Mouse (Mus musculus): ENCODE measurements at regions not wholly inside any gene's neighbourhood (a gene's known extent, or its start where the extent isn't known, plus 50 kb on each side); places are given as distances from the start of the nearest gene placed in this dataset.

GRCm38 (mm10) chr4:47698926-47699325, 224.5 kb downstream of the Sec61b start:
- Histone ChIP-seq H3K4me3 (ENCODE audit: control insufficient read depth, insufficient read depth, low read length) (no peak overlapping the region), H3K27ac (ENCODE audit: control insufficient read depth, insufficient read depth, low read length) (no peak overlapping the region), H3K27me3 (ENCODE audit: control insufficient read depth, insufficient read depth, low read length) (no peaks in the 10 kb centered on the region), H3K36me3 (ENCODE audit: control insufficient read depth, insufficient read depth, low read length) (no peaks in the 10 kb centered on the region), H3K4me1 (replicated peaks; ENCODE audit: control insufficient read depth, insufficient read depth, low read length) (no peaks in the 10 kb centered on the region)
- no peak for DNase-seq
- 87% methylated on average over 4 of the region's 4 CpGs for WGBS
- no peak for TF ChIP-seq CTCF (IDR thresholded peaks at IDR 0.05; ENCODE audit: borderline replicate concordance, control insufficient read depth, extremely low read depth, insufficient read depth, low read length, poor library complexity)
- TF ChIP-seq POLR2A (IDR thresholded peaks at IDR 0.05; ENCODE audit: control insufficient read depth, extremely low read depth, insufficient read depth, low read length, poor library complexity): no peak

GRCm38 (mm10) chr4:47703501-47703900, 229.0 kb downstream of the Sec61b start:
- 93% methylated on average over 2 of the region's 2 CpGs for WGBS
- H3K27ac ChIP-seq (ENCODE audit: control insufficient read depth, insufficient read depth, low read length): no peak overlapping the region

GRCm38 (mm10) chr4:47704607-47705006, 230.1 kb downstream of the Sec61b start:
- DNase-seq: no peak
- WGBS: 22% methylated on average over 4 of the region's 4 CpGs
- Histone ChIP-seq H3K4me1 (replicated peaks; ENCODE audit: control insufficient read depth, insufficient read depth, low read length) (no peaks in the 10 kb centered on the region), H3K36me3 (ENCODE audit: control insufficient read depth, insufficient read depth, low read length) (no peaks in the 10 kb centered on the region), H3K4me3 (ENCODE audit: control insufficient read depth, insufficient read depth, low read length) (no peak overlapping the region), H3K27me3 (ENCODE audit: control insufficient read depth, insufficient read depth, low read length) (no peaks in the 10 kb centered on the region), H3K27ac (ENCODE audit: control insufficient read depth, insufficient read depth, low read length) (no peak overlapping the region; the same call in 1 of the 2 replicates)
- no peak for TF ChIP-seq CTCF (IDR thresholded peaks at IDR 0.05; ENCODE audit: borderline replicate concordance, control insufficient read depth, extremely low read depth, insufficient read depth, low read length, poor library complexity)
- TF ChIP-seq POLR2A (IDR thresholded peaks at IDR 0.05; ENCODE audit: control insufficient read depth, extremely low read depth, insufficient read depth, low read length, poor library complexity): no peak

More at GRCm38 (mm10) chr4:47703501-47703900, 229.0 kb downstream of the Sec61b start:
- Histone ChIP-seq H3K27me3 (ENCODE audit: control insufficient read depth, insufficient read depth, low read length) (no peaks in the 10 kb centered on the region), H3K36me3 (ENCODE audit: control insufficient read depth, insufficient read depth, low read length) (no peaks in the 10 kb centered on the region), H3K4me3 (ENCODE audit: control insufficient read depth, insufficient read depth, low read length) (no peak overlapping the region), H3K4me1 (replicated peaks; ENCODE audit: control insufficient read depth, insufficient read depth, low read length) (no peaks in the 10 kb centered on the region)
- DNase-seq: no peak
- TF ChIP-seq CTCF (IDR thresholded peaks at IDR 0.05; ENCODE audit: borderline replicate concordance, control insufficient read depth, extremely low read depth, insufficient read depth, low read length, poor library complexity) (no peak), POLR2A (IDR thresholded peaks at IDR 0.05; ENCODE audit: control insufficient read depth, extremely low read depth, insufficient read depth, low read length, poor library complexity) (no peak)

- Histone ChIP-seq H3K27ac (ENCODE audit: control insufficient read depth, insufficient read depth, low read length) (no peak overlapping the region), H3K36me3 (ENCODE audit: control insufficient read depth, insufficient read depth, low read length) (no peaks in the 10 kb centered on the region), H3K4me3 (ENCODE audit: control insufficient read depth, insufficient read depth, low read length) (no peak overlapping the region), H3K4me1 (replicated peaks; ENCODE audit: control insufficient read depth, insufficient read depth, low read length) (no peaks in the 10 kb centered on the region), H3K27me3 (ENCODE audit: control insufficient read depth, insufficient read depth, low read length) (no peaks in the 10 kb centered on the region)
- no peak for TF ChIP-seq CTCF (IDR thresholded peaks at IDR 0.05; ENCODE audit: borderline replicate concordance, control insufficient read depth, extremely low read depth, insufficient read depth, low read length, poor library complexity)
- no peak for TF ChIP-seq POLR2A (IDR thresholded peaks at IDR 0.05; ENCODE audit: control insufficient read depth, extremely low read depth, insufficient read depth, low read length, poor library complexity)
- DNase-seq: no peak
Measured at GRCm38 (mm10) chr4:47707966-47708365, 233.5 kb downstream of the Sec61b start.

- DNase-seq: no peak
- Histone ChIP-seq H3K27ac (ENCODE audit: control insufficient read depth, insufficient read depth, low read length) (no peak overlapping the region), H3K4me3 (ENCODE audit: control insufficient read depth, insufficient read depth, low read length) (no peak overlapping the region), H3K36me3 (ENCODE audit: control insufficient read depth, insufficient read depth, low read length) (no peaks in the 10 kb centered on the region), H3K4me1 (replicated peaks; ENCODE audit: control insufficient read depth, insufficient read depth, low read length) (no peaks in the 10 kb centered on the region), H3K27me3 (ENCODE audit: control insufficient read depth, insufficient read depth, low read length) (no peaks in the 10 kb centered on the region)
- no peak for TF ChIP-seq POLR2A (IDR thresholded peaks at IDR 0.05; ENCODE audit: control insufficient read depth, extremely low read depth, insufficient read depth, low read length, poor library complexity)
- no peak for TF ChIP-seq CTCF (IDR thresholded peaks at IDR 0.05; ENCODE audit: borderline replicate concordance, control insufficient read depth, extremely low read depth, insufficient read depth, low read length, poor library complexity)
- WGBS: 94% methylated on average over 7 of the region's 7 CpGs
Measured at GRCm38 (mm10) chr4:47713387-47713786, 238.9 kb downstream of the Sec61b start.

GRCm38 (mm10) chr4:47724331-47725004, 250.0 kb downstream of the Sec61b start:
- TF ChIP-seq POLR2A (IDR thresholded peaks at IDR 0.05; ENCODE audit: control insufficient read depth, extremely low read depth, insufficient read depth, low read length, poor library complexity) (no peak), CTCF (IDR thresholded peaks at IDR 0.05; ENCODE audit: borderline replicate concordance, control insufficient read depth, extremely low read depth, insufficient read depth, low read length, poor library complexity) (no peak)
- no peak for DNase-seq
- Histone ChIP-seq H3K27ac (ENCODE audit: control insufficient read depth, insufficient read depth, low read length) (no peak overlapping the region), H3K4me1 (replicated peaks; ENCODE audit: control insufficient read depth, insufficient read depth, low read length) (no peaks in the 10 kb centered on the region), H3K27me3 (ENCODE audit: control insufficient read depth, insufficient read depth, low read length) (no peaks in the 10 kb centered on the region), H3K36me3 (ENCODE audit: control insufficient read depth, insufficient read depth, low read length) (no peaks in the 10 kb centered on the region), H3K4me3 (ENCODE audit: control insufficient read depth, insufficient read depth, low read length) (no peak overlapping the region)
- WGBS: 71% methylated on average over 8 of the region's 8 CpGs

- Histone ChIP-seq H3K36me3 (ENCODE audit: control insufficient read depth, insufficient read depth, low read length) (no peaks in the 10 kb centered on the region), H3K27ac (ENCODE audit: control insufficient read depth, insufficient read depth, low read length) (no peak overlapping the region), H3K4me1 (replicated peaks; ENCODE audit: control insufficient read depth, insufficient read depth, low read length) (no peaks in the 10 kb centered on the region), H3K4me3 (ENCODE audit: control insufficient read depth, insufficient read depth, low read length) (no peak overlapping the region), H3K27me3 (ENCODE audit: control insufficient read depth, insufficient read depth, low read length) (no peaks in the 10 kb centered on the region)
- TF ChIP-seq POLR2A (IDR thresholded peaks at IDR 0.05; ENCODE audit: control insufficient read depth, extremely low read depth, insufficient read depth, low read length, poor library complexity): no peak
- no peak for TF ChIP-seq CTCF (IDR thresholded peaks at IDR 0.05; ENCODE audit: borderline replicate concordance, control insufficient read depth, extremely low read depth, insufficient read depth, low read length, poor library complexity)
- 83% methylated on average over 3 of the region's 3 CpGs for WGBS
- DNase-seq: no peak
Measured at GRCm38 (mm10) chr4:47725005-47725340, 250.5 kb downstream of the Sec61b start.
